Mouse (Mus musculus): Measurements from ENCODE around the gene Fam120b.

Gene Fam120b

DNA sequence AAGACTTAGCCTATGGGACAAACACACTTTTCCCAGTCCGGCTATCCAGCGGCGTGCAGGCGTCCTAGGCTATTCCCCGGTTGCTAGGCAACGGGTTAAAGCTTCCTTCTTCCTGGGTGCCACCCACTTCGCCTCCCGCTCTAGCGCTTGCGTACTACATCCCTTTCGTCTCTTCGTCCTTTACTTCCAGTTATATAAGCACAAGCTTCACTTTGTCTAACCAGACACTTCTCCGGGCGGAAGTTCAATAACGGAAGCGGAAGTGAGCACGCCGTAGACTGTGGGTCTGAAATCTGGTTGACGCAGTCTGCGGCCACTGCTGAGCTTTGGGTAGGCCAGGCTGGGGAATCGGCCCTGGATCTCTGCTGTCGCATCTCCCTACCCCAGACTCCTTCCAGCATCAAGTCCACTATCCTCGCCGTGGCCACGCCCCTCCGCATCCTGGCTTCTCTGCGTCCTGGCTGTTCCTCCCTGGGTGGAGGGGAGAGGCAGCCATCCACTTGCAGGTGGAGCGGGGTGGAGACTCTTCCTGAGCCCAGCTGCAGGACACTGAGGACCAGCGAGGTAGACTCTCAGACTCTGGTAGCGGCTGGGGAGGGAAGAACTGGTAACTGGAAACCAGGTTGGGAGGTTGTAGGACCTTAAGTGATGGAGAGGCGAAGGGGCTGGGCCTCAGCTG, at the start of gene Fam120b:
Gene Fam120b (plus strand): TSS at position 206 of the 679 bp plus-strand sequence.
- in situ Hi-C loops (cut with MboI, MseI): loop anchor here (25.0 kb wide), 1 partner anchor 359 kb away; the partner anchor contains the start of genes Ermard, Gm3448 and Tcte3

DNA sequence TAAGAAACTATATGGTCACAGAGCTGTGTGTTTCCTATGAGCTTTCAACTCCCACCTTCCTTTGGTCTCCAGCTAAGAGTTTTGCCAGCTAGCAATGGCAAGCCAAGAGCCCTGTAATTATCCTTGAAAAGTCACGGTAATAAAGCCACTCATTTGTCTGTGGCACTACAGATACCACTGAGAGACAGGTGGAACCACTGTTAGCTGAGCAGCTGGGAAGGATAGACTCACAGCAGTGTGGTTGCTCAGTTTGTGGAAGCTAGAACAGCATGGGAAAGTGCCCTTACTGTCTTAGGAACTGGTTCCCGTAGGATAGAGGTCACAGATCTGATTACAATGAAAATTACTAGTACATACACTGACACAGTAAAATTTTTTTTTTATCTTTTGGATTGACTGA, 45.9 kb upstream of the Fam120b start:
- in situ Hi-C loops (cut with MboI, MseI): no loop called here

DNA sequence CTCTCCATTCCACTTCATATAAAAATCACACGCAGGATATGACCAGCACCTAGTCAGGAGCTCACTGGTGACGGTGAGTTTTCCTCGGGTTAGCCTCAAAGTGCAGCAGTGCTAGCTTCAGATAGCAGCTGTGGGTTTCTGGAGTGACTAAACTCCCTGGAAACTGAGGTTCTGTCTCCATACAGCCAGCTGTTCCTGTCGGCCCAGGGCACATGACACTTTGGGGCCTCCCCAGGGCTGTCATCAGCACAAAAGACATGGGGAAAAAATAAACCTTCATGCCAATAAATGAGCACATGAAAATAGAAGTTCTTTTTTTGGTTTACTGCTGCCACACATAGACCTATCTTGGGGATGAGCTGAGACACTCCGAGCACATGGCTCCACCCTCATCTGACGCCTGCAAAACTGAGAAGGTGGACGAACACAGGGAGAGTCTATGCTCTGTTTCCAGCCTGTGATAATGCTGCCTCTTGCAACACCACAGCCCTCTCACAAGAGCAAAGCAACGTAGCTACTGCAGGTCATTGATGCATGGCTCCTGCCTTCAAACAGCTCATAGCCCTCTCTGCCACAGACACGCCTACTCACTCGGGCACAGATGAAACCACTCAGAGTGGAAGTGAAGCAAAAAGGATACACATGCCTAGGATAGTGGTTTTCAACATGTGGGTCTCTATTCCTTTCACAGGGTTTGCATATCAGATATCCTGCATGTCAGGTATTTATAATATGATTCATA, 43.0 kb upstream of the Fam120b start:
- in situ Hi-C loops (cut with MboI, MseI): no loop called here

DNA sequence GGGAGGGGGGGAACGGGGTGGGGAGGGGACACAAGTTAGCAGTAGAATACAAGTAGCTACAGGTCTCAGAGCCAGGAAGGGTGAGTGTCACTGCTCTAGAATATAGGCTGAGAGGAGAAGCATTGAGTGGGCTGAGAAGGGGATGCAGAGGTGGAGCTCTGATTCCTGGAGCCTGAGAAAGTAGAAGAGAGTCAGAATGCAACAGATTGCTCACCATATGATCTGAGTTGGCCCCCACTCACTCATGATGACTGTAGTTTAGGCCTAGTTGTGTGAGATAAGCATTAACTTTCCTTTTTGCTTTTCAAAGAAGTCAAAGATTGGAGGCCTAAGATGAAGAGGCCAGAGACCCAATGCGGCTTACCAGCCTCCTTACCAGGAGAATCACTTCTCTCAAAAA, 42.0 kb upstream of the Fam120b start:
- in situ Hi-C loops (cut with MboI, MseI): no loop called here

DNA sequence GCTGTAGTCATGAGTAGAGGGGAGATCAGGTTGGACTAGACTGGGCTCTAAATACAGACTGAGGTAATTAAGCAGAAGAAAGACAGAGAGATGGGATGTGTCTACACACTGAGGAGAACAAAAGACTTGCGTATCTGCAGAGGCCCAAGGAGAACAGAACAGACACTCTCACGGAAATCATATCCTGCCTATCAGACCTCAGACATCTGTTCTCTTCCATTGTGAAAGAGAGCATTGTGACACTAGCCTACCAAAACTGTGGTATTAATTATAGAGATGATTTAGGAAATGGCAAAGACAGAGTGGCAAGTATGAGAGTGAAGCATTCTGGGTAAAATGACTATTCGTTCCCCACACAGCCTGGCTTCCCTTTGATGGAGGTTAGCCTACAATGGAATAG, 40.9 kb upstream of the Fam120b start:
- in situ Hi-C loops (cut with MboI, MseI): no loop called here

DNA sequence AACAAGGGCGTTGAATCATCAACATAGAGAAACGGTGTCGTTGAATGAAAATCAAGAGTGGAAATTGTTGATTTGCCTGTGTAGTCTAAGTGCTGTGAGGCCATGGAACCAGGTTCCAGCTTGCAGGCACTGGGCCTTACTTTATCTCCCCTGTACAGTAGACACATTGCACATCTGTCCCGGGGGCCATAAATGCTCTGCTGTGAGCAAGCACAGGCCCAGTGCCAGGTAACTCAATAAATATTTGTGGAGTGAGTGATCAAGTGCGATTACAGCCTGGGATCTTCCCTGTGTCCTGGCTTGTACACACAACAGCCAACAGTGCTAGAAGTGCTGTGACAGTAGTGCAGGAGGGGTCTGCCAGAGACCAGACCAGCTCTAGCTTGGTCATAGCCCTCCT, 39.5 kb upstream of the Fam120b start:
- in situ Hi-C loops (cut with MboI, MseI): no loop called here

DNA sequence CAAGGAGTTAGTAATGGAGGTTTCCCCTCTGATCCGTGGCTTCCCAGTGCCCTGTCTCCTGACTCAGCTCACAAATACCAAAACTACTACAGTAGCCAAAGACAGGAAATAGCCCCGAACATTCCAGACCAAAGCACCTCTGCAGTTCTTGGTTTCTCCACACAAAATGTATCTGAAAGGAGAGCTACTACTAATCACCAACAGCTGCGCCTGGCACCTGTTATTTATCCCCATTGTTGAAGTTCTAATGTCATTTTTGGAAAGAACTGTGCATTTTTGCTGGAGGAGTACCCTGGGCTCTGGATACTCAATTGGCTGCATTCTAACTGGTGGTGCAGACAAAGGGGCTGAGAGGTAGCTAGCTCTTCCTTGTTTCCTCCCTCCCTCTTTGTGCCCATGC, 38.9 kb upstream of the Fam120b start:
- in situ Hi-C loops (cut with MboI, MseI): no loop called here

DNA sequence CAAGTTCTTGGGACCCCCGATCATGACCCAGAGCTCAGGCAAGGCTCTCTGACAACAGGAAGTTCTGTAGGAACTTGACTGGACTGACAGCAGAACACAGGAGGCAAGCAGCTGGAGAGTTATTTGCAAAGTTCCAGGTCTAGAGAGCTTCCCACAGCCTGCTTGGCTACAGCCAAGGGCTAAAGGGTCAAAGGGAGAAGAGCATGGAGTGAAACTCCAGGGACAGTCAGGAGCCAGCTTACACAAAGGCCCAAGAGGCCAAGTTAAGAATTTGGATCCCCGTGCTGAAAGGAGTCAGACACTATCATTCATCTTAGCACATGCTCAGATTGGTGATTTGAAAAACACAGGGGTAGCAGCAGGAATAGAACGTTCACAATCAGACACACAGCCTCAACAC, 32.3 kb upstream of the Fam120b start:
- in situ Hi-C loops (cut with MboI, MseI): loop anchor here (10.0 kb wide), 1 partner anchor 519 kb away; no protein-coding TSS in a partner anchor

DNA sequence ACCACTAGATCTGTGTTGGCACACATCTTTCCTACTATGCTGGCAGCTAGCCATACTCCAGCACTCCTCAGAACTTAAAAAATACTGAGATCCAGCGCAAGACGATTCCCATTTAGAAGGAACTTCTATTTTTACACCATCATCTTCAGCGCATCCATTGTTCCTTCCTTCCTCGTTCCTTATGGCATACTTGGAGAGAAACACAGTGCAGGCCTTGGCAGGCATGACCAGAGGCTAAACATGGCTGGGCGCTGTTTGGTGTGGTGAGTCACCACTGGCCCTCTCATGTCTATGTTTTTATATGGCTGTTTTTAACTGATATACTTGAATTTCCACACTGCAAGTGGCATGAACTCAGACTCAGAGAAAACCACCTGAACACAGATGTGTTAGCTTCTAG, 30.4 kb upstream of the Fam120b start:
- in situ Hi-C loops (cut with MboI, MseI): loop anchor here (10.0 kb wide), 1 partner anchor 521 kb away; no protein-coding TSS in a partner anchor

DNA sequence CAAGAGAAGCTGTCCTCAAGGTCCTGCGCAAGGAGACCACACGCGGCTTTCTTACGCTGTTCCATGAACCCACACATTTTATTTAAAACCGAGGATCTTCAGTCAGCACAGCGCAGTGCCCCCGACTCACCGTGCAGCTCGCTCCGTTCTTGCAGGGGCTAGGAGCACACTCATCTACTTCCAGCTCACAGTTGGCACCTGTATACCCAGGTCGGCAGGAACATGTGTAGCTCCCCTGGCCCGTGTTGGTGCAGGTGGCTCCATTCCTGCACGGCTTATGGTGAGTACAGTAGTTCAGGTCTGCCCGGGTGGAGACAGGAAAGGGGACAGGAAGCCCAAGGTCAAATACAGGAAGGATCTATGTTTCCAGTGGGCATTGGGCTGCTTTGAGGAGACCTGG, 25.6 kb upstream of the Fam120b start:
- in situ Hi-C loops (cut with MboI, MseI): no loop called here

DNA sequence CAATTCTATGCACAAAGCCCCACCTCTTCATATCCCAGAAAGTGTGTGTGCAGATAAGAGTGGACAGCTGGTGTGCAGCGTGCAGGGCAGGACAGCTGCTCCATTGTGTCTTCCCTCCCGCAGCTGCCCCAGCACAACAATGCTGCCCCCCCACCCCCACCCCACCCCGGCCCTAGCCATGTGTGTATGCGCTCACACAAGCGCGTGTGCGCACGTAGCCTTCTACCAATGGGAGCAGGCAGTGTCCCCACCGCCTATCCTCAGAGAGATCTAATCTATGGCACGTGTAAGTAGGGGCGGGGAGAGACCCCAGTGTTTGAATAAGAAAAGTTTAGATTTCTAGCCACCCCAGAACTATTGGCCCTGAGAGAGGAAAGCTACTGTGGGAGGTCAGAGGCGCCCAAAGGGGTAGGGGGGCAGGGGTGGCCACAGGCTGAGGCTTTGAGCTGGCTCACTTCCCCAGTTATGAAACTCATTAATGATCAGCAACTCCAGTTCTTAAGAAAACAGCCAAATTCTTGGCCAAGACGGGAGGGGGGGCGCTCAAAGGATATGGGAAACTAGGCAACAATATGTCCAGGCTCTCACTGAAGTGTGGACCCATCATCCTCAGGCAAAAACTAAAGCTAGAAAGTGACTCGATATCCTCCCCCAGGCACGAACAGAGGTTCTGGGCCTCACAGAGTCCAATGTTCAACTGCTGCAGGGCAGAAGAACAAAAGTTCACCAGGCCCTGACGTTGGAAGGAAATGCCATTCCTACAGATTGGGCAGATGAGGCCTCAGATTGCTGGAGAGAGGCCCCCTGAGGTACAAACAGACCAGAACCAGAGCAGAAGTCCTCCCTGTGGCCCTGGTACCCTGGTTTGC, 23.8 kb upstream of the Fam120b start:
- in situ Hi-C loops (cut with MboI, MseI): no loop called here

DNA sequence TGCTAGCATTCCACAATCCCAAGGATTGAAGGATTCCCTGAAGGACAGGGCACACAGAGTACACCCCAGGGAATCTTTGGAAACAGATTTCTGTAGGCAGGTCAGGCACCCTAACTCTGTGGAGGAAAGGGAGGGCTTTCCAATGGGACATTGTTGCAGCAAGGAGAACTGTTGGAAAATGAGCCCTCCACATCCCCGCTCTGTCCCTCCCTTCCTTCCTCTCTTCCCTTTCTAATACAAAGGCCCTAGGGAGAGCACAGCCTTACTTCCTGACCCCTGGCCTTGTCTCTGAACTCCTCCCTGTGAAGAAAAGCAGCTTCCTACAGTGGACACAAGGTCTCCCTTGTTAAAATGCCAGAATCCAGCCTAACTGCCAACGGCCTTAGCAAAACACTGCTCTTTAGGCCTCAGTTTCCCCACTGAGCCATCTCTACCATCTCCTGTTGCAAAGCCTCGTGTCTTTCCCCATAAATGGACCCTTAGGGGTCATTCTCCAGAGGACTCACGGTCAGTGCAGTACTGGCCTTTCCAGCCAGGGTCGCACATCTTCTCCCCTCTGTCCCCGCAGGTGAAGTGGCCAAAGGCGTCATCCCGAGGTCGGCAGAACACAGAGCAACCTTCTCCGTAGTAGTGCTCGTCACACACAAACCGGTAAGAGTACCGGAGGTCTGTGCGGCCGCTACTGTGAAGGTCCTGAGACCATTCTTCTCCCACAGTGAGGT, 22.9 kb upstream of the Fam120b start:
- in situ Hi-C loops (cut with MboI, MseI): no loop called here

DNA sequence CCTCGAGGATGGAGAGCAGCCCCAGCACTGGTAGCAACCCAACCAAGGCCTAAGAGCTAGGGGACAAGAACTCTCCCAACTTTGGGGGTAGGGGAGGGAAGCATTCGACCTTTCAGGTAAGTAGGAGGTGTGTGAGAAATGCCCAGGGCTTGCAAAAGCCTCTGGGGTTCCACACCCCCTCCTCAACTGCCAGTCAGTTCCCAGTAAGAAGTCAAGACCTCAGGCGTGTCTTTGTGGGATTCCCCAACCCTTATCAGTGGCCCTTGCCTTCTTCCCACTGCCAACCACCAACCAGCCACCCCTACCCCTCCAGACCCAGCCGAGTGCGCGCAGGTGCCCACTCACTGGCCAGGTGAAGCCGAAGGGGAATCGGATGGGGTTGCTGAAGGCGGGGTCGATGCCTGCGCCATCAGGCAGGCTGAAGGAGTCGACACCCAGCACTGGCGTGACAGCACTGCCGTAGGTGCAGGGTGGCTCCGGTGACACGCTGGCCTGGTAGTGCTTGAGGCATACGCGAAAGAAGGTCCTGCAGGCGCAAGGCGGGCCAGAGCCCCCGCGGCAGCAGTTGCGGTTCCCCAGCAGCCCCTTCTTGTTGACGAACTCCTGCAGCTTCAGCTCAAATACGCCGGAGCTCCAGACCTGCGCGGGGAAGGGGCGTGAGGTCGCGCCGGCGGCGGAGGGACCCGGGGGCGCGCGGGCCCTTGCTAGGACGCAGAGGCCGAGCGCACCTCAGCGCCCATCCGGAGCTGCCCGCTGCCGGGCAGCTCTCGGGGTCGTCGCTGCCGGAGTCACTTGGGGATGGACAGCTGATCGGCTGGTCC, 21.5 kb upstream of the Fam120b start:
- in situ Hi-C loops (cut with MboI, MseI): loop anchor here (25.0 kb wide), 1 partner anchor 337 kb away; the partner anchor contains the start of genes Ermard, Gm3448 and Tcte3

DNA sequence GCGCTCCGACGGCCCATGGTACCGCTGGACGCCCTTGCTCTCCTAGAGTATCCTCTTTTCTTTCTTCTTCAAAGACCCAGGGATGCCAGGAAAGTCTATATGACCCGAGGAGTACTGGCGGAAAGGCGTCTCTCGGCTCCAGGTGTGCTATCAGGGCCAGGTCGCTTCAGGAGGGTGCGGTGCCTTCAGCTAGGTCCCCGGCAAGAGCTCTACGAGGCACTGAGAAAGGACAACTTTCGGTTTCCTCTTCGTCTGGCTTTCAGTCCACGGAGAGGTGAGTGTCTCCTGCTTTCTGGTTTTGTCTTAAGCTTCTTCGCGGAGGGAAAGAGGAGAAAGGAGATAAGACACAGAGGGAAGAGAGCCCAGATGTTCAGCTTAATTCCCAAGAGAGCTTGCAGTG, 20.8 kb upstream of the Fam120b start:
- in situ Hi-C loops (cut with MboI, MseI): loop anchor here (25.0 kb wide), 1 partner anchor 338 kb away; the partner anchor contains the start of genes Ermard, Gm3448 and Tcte3

DNA sequence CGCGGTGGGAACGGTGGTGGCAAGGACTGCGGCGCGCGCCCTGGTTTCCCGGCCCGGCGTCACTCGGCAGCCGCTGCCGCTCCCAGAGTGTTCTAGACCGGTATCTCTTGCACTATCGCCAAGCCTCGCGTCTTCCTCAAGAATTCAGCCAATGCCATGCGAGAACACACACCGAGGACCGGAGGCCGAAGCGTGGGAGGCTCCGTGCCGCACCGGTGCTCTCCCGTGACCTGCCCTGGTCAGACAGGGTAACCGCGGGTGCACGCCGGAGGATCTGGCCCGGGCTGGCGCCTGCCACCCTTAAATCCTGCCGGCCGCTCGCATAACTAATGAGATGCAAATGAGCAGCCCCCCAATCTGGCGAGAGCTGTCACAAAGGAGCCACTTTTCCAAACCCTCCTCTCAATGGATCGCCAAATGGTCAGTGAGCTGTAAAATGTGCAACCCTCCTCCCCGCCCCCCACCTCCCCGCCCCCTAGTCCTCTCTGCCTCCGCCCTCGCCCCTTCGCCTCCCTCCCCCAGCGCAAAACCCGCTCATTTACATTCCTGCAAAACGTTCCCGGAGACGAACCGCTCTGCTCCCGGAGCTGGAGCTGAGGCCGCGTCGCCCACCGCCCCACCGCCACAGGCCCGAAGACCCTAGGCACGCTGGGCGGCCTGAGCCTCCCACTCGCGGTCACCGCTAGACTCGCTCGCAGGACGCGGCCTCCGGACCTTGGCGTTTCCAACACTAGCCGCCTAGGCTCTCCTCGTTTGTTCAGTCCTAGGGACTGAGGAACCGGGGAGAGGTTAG, 20.1 kb upstream of the Fam120b start:
- in situ Hi-C loops (cut with MboI, MseI): loop anchor here (25.0 kb wide), 1 partner anchor 339 kb away; the partner anchor contains the start of genes Ermard, Gm3448 and Tcte3

DNA sequence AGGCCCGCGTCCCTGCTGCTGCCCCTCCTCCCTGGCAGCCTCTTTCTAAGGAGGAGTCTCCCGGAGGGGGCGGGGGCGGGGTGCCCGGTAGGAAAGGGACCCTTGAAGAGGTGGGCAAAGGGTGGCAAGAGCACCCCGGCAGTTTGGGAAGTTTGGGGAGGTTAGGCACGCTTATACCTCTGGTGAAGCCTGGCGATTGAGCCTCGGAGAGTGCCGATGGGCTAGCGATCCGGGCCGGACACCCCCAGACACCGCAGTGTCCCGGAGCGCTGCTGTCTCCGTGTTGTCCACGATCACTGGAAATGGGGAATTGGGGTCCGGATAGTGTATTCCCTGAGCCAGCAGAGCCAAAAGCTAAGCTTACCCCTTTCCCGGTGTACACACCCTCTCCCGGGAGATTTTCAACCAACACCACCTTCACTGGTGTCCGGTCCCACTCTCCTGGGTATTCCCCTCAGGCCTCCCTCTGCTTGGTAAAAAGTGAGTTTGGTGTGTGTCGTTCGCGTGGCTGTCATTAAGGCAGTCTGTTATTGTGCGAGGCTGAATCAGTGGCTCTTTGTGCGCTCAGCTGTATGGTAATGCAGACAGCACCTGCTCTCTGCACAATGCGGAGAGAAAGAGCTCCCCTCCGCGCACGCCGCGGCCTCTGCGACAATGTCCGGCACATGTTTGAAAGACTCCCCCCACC, 19.4 kb upstream of the Fam120b start, which contains the start of gene Dll1:
Gene Dll1 (minus strand): TSS at position 379 of the 688 bp plus-strand sequence.
- in situ Hi-C loops (cut with MboI, MseI): loop anchor here (25.0 kb wide), 1 partner anchor 339 kb away; the partner anchor contains the start of genes Ermard, Gm3448 and Tcte3

DNA sequence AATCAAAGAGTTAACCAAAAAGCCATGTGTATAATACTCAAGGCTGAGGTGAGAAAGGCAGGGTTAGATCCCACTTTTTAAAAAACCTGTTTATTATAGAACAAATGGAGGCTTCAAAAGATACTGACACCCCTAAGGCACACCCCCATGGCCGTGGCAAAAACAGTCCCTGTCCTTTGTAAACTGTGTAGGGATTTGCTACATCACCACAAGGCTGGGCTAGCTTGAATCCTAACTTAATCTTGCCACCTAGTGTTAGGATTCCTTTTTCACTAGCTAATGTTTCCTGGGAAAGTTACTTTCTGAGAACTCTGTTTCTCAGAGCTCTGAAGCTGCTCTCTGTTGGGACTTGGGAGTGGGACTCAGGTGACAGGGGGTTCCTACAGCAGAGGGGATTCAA, 18.1 kb upstream of the Fam120b start:
- in situ Hi-C loops (cut with MboI, MseI): loop anchor here (25.0 kb wide), 1 partner anchor 341 kb away; the partner anchor contains the start of genes Ermard, Gm3448 and Tcte3

DNA sequence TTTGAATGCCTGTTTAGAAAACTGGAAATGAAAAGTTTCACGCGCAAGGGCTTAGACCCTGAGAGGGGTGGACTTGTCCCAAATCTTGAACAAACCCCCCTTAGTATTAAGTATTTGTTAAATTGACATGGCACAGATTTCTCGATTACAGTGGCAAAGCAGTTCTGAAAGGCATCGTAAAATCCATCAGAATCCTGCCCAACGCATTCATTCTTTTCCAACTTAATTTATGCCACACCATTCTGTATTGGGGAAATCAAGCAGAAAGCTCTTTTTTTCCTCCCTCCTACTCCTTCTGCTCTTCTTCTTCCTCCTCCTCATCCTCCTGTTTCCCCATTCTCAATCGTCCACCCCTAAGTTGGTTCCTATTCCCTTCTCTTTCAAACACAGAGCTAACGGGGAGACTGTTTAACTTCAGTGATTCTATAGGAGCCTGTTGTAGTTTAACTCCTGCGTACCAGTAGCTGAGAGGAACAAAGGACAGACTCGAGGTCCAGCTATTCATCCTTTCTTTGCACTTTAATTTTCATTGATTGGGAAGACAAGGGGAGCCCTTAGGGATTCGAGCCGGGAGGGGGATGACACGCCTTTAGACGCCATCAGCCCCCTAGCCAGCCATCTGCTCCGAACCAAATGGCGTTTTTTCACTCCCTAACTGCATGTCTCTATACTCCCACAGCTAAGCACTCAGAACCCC, 17.4 kb upstream of the Fam120b start:
- in situ Hi-C loops (cut with MboI, MseI): loop anchor here (25.0 kb wide), 1 partner anchor 341 kb away; the partner anchor contains the start of genes Ermard, Gm3448 and Tcte3
